Mouse (Mus musculus): ENCODE results near the gene Tmem238l.

Tmem238l gene

DNA sequence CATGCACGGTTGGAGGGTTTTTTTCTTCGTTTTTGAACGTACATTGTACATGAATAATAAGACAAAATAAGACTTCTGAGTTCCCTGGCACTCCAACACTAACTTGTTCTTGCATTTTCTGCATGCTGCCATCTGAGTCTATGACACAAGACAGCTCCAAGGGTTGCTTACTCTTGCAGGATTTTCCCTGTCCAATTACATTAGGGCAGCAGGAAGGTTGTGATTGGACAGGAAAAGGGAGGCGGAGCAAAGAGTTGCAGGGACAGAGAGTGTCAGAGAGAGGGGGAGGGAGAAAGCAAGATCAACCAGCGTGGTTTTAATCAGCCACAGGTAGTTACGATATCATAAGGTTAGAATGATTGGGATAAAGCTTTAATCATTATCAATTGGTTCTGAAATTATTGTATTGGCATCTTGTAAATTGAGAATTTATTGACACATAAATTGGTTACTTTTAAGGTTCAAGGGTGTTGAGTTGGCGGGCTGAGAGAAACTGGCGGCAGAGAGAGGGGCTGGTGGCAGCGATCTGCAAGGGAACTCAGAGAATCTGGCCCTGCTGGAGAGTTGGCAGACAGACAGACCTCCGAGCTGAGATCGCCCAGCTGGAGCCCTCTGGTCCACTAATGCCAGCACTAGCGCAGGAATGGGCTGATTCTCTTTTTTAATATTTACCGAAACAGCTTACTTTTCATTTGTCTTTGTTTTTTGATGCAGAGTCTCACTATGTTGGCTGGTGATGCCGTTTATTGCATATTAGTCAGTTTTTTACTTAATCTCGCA lies 25.1 kb downstream of the Tmem238l start:
- DNase-seq: no peak

GRCm38 (mm10) chr11:66982794-66983193 lies 26.4 kb downstream of the Tmem238l start:
- DNase-seq: peak; percentile 51 to 60

DNA sequence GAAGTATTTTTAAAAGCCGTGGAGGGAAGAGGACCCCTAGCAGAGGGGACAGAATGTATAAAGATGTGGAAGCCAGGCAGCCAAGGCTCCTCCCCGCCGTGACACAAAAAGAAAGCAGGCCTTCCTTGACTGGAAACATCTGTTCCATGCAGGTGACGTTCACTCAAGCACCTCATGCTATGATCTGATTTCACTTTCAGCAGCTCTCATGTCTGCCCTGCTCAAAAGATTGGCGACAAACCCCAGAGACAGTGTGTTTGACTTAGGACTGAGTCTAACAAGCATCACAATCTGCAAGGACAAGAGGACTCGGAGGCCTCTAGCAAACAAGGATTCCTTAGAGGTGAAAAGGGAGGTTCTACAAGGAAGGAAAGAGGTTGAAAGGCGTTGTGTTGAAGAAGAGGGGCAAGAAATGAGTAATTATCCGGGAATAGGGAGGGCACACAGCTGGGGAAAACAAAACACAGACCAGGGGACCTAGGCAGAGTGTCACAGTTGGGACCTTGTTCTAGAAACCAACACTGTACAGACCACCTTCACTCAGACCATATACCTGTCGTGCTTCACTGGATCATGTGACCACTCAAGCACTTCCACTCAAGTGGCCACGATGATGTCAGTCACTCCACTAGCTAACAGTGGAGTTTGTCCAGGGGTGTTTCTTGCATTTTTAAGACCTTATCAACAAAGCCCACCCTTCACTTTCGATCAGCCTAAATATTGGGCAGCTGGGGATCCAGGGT lies 27.2 kb downstream of the Tmem238l start:
- DNase-seq: no peak

DNA sequence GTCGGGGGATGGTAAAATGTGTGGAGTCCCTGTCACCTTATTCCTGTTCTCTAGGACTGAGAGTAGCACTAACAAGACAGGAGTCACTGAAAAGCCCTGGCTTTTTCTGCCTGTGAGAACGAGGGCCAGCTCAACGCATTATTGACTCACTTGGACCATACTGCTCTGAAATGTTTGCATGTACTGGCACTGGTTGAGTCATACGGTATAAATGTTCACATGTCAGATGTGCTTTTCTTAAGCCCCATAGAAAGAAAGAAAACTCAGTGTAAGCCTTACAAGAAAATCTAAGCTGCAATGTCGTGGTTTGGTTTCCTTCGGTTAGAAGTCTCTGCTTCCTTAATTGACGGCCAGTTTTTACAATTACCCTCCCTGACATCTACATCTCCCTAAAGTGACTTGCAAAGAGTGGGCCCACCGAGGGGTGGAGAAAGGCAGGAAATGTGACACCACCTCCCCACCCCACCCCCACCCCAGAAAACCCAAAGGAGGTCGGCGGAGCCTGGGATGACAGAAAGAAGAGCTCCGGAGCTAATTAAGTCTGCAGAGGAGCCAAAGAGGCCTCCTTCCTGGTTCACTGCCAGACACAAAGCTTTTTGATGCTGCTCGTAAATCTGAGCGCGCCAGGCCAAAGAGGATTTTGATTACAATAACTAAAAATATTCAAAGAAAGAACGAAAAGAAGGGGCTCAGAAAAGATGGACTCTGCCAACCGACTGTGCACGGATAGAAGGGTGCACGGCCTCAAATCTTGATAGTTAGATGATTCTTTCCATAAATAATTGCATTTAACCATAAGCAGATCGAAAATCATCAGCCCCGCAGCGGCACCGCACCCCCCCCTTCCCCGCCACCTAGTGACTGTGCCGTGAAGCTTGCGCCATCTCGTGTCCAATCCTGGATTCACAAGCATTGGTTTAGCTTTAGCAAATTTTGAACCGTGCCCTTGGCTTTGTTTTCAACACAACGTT lies 28.0 kb downstream of the Tmem238l start:
- peak; percentile 50 to 82 for DNase-seq

DNA sequence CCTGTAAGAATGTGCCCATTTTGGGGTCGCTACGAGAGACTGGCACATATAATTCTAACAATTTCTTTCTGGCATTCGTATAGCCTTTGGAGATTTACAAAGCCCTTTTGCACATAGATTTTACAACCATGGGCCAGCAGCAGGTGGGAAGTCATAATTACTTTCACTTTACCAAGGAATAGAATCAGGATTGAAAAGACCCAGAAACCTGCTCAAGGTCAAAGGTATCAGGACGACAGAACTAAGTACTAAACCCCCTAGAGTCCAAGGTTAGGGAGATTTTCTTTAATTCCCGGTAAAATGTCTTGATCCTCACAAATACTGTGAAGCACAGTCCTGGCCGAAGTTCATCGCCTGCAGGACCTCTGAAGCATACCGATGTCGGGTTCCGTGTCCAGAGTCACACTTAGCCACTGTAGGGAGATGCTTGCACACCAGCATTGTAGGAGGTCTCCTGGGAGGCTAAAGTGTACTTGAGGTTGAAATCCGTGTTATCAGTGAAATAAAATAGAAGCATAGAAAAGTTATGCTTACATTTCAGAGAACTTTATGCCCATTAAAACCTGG lies 28.8 kb downstream of the Tmem238l start:
- DNase-seq: peak; percentile 26 to 45

DNA sequence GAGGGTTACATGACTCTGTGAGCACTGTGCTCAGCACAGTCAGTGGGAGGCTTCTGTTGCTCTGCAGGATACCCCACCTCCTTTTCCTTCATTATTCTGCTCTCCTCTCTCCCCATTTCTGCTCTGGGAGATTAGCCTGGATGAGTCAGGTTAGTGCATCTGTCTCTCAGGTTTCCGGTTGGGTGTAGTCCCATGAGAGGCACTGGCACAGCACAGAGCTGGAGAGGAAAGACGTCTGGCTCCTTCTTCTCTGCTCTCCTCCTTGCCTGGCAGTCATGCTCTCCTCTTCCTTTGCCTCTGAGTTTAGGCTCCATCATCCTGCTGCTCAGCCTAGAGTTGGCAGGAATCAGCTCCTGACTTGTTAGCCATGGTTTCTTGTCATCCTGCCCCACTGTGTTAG lies 35.7 kb downstream of the Tmem238l start:
- no peak for DNase-seq

- DNase-seq: no peak
These were observed 37.2 kb downstream of the Tmem238l start for GRCm38 (mm10) chr11:66993674-66994073.

DNA sequence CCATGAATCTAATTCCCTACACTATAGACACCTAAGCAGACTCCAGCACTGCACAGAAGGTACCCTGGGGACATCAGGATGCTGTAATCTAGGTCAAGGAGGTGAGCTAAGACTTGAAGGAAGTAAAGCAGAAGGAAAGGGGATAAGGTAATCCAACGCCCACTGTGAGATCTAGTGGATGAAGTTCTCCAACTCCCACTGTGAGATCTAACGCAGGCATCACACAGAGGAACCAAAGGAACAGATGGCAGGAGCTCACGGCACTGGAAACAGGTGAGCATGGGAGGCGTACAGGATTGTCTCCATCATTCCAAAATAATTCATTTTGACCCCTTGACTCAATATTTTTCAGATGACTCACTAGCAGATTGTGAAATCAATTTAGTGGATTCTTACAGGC lies 40.0 kb downstream of the Tmem238l start:
- no peak for DNase-seq

DNA sequence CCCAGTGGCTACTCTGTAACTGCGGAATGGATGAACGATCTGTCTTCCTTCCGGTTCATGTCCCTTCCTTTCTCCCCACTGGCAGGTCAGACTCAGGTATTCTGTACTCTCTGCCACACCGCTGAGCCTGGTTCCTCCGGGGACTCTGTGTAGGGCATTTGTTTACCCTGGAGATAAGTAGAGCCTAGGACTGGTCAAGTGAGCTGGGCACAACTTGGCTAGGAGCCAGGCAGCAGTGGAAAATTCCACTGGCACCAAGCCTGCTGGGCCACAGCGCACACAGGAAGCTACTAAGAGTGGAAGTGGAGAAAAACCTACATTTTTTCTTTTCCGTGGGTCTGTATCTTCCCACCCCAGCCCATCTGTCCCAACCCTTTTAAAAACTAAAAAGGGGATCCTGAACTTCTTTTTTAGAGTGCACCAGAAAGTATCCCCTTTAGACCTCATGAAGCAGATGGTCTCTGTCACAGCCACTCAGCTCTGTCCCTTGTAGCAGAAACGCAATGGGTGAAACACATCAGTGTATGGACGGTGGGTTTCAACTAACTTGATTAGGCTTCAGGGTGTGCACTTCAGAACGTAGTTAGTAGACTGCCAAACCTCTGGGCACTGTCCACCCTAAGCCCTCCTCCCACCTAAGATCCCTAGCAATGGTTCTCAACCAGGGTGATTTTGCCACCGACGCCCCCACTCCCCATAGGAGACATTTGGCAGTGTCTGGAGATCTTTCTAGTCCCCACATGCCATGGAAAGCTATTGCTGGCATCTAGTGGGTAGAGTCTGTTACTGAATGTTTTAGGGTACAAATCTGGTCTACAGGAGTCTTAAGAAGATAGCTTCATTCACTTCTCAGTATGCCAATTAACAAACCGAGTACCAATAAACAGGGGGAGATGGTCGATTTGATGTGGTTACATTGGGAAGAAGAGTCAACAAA lies 42.3 kb downstream of the Tmem238l start:
- DNase-seq: peak; percentile 89 to 90

GRCm38 (mm10) chr11:67000671-67001070 lies 44.2 kb downstream of the Tmem238l start:
- DNase-seq: no peak

DNA sequence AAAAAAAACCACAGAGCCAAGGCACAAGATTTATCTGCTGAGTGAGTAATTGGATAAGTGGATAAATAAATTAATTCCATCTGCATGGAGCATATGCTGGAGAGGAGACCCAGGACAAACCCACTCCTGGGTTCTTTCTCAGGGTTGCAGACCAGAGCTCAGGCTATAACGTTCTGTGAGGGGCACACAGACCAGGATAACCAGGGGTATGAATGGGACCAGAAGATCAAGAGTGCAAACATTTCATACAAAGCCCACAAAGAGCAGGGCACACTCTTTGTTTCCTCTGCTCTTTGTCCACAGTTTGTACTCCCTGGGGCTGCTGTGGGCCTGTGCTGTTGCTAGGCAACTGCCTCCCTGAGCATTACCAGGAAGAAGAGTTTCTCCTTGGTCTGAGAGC lies 45.3 kb downstream of the Tmem238l start:
- no peak for DNase-seq

GRCm38 (mm10) chr11:67002911-67003310 lies 46.5 kb downstream of the Tmem238l start:
- DNase-seq: no peak

DNA sequence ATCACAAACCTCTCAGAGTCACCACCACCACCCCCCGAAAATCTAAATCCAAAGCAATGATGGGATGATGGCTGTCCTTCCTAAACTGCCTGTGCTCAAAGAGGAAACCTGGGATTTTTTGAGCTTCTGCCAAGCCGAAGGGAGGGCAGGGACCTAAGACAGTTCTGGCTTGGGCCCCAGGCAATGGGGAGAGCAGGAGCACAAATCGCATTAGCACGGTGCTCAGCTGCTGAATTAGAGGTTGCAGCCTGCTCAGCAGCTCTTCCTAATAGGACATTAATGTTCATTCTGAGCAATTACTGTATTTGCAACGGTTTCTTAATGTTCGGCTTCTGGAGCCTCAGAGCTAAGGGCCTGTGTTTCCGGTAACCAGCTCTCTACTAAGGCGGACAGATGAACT lies 51.5 kb downstream of the Tmem238l start:
- no peak for DNase-seq

- DNase-seq: no peak
These were observed 52.1 kb downstream of the Tmem238l start for GRCm38 (mm10) chr11:67008528-67008927.

DNA sequence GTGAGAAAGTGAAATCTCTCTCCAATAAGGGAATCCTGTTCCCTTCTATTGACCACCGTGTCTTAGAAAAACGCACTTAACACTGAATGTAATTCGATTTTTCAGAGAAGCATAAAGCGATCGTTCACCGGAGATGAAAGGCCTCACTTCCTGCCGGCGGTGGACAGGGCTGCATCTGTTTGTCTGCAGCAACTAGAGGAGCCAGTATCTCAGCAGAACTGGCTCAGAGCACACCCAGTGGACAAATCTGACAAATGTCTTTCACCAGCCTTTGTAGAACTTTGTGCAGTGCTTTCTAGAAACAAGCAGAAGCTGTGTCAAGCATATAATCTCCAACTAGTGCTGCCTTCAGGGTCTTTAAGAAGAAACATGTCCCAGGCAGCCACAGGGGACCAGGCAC lies 54.0 kb downstream of the Tmem238l start:
- DNase-seq: no peak

DNA sequence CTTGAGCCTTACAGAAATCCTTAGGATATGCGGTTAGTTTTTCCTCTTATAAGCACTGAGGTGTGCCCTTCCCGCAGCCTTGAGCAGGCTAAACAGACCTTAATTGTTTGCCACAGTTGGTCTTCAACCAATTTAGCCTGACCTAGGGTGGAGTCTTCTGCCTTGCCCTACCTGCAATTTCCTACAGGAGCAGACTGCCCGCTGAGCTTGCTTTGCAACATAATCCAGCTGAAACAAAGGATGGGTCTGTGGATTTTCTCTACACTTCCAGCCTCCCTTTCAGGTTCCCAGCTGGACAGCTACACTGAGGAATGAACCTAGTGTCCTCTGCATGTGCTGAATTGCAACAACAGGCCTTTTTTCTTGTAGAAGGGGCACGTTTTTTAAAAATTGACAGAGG lies 55.2 kb downstream of the Tmem238l start:
- DNase-seq: no peak
